8 mouse cellular contexts compared by ENCODE assay signal in genomic region chr2:31572051-31572914, GRCm38 (mm10). TPM values are rescaled to one million over a fixed set of nuclear protein-coding genes. Genes with fewer than 3 reads are reported as not detected.
DNase-seq lines count a peak whose midpoint lies in the region; ATAC-seq lines count a peak whose summit lies in the region.

Gene Fubp3 (plus strand): TSS chr2:31572651.

- peak within 1 kb of the TSS; percentile 81 for H3K27ac ChIP-seq in intestine, embryonic 14.5 days (ENCODE audit: low read depth)

- H3K36me3 ChIP-seq in intestine, embryonic 14.5 days (ENCODE audit: control insufficient read depth, insufficient read depth, low read length) = peaks cover 9% of the 10 kb centered on the region; the same call in 1 of the 2 replicates

- H3K27me3 ChIP-seq in intestine, embryonic 14.5 days (replicated peaks; ENCODE audit: control insufficient read depth, insufficient read depth, low read length) = no peaks in the 10 kb centered on the region

- peak within 1 kb of the TSS; percentile 98 for H3K4me3 ChIP-seq in intestine, embryonic 14.5 days (ENCODE audit: low read depth, low read length)

- H3K4me1 ChIP-seq in intestine, embryonic 14.5 days (replicated peaks; ENCODE audit: control insufficient read depth, insufficient read depth, low read length) = peaks cover 8% of the 10 kb centered on the region

- peak within 1 kb of the TSS; percentile 98 for H3K9ac ChIP-seq in intestine, embryonic 14.5 days (ENCODE audit: low read length)

- intact Hi-C loops in left cerebral cortex, postnatal 14 days (cut with DNase I) = loop anchor here (5.0 kb wide), 1 partner anchor 100 kb away; the partner anchor contains the start of gene Exosc2

- H3K9me3 ChIP-seq in intestine, embryonic 14.5 days (ENCODE audit: control insufficient read depth, low read length) = no peaks in the 10 kb centered on the region

- ATAC-seq in intestine, embryonic 14.5 days (replicated peaks; ENCODE audit: low FRiP score, low TSS enrichment, low read depth) = peak; percentile 97

- DNase-seq in adrenal gland, adult 18-20 months (ENCODE audit: low spot score in 2 of 2) = peak; percentile 88 to 91
- peak; percentile 95 for DNase-seq in embryo, embryonic 11 days
- peak; percentile 92 for DNase-seq in gastrocnemius, postnatal 25 days
- DNase-seq in intestine, embryonic 14.5 days (ENCODE audit: low spot score) = peak; percentile 94
- DNase-seq in left cerebral cortex, postnatal 14 days (ENCODE audit: low spot score in 2 of 2) = peak; percentile 83 to 87
- peak; percentile 94 for DNase-seq in mesoderm, embryonic 11.5 days (ENCODE audit: low read depth, low spot score)
- peak; percentile 82 to 83 for DNase-seq in right cerebral cortex, postnatal 36 days (ENCODE audit: low spot score in 2 of 2)
- DNase-seq in yolk sac, embryonic 10.5 days (ENCODE audit: low spot score) = peak; percentile 98

- peak within 1 kb of the TSS; percentile 89 for H3K4me2 ChIP-seq in intestine, embryonic 14.5 days (ENCODE audit: low read length)

- WGBS in intestine, embryonic 14.5 days = under 1% methylated on average over 51 of the region's 51 CpGs

RNA-seq across cellular contexts. Expression of gene Fubp3, which starts in this region (rescaled TPM):
- total RNA-seq in adrenal gland, adult 18-20 months (2021) = 10 to 100 TPM; 37.2 to 46.5 TPM
- total RNA-seq in gastrocnemius, postnatal 25 days (2021) = 1 to 10 TPM; 9.2 to 9.4 TPM
- 79.6 and 82.4 TPM in 2 replicates for polyA plus RNA-seq in intestine, embryonic 14.5 days (2014; fragmentation: Nextera tagmentation; extraction: Ambion mirVana)
- total RNA-seq in left cerebral cortex, postnatal 14 days (2021) = 10 to 100 TPM; 45.7 to 50.4 TPM

Comparison
In these comparisons a context has a peak if more than half of its experiments do, and no peak if none do; other contexts are left out.
1. Peak in every context shown above with its lines: DNase-seq, ATAC-seq, H3K4me3 ChIP-seq and H3K27ac ChIP-seq.